ENCODE assay signal across 1 mouse cellular context in genomic region chr2:84688080-84688844, GRCm38 (mm10).
TF ChIP-seq lines count a peak whose summit lies in the region.

No protein-coding gene starts in this region.

TF ChIP-seq in MEL, 35 proteins besides CTCF, POLR2A, EP300 and RAD21:
- TF ChIP-seq E2F4 (IDR thresholded peaks at IDR 0.05; ENCODE audit: borderline replicate concordance, low read depth, low read length) (no peak), MYC (IDR thresholded peaks at IDR 0.05; ENCODE audit: low read depth, low read length) (no peak), GATA1 (IDR thresholded peaks at IDR 0.05; ENCODE audit: low read depth, low read length) (peak; percentile 58), ZMIZ1 (IDR thresholded peaks at IDR 0.05; ENCODE audit: low read depth, low read length) (peak; percentile 47; the same call in 1 of the 2 replicates), TCF12 (IDR thresholded peaks at IDR 0.05; ENCODE audit: low read depth, low read length) (peak; percentile 81; the same call in 1 of the 2 replicates), MAZ (IDR thresholded peaks at IDR 0.05; ENCODE audit: low read depth, low read length) (no peak), TAL1 (IDR thresholded peaks at IDR 0.05; ENCODE audit: low read length) (peak; percentile 86), RCOR1 (IDR thresholded peaks at IDR 0.05; ENCODE audit: low read depth, low read length) (peak; percentile 63; the same call in 1 of the 2 replicates)
TF ChIP-seq in MEL: peak in this region for 5.
